Mouse (Mus musculus): Measurements from ENCODE around the gene Pcdh9.

Pcdh9 gene

GRCm38 (mm10) chr14:93890519-93891370 is at the start of gene Pcdh9:
Gene Pcdh9, minus strand, starts transcription at chr14:93890679.
- peak; percentile 90 to 98 for DNase-seq (ENCODE audit: low spot score in 2 of 2)

GRCm38 (mm10) chr14:93906928-93907327 is 16.4 kb upstream of the Pcdh9 start:
- DNase-seq (ENCODE audit: low spot score in 2 of 2) = no peak

- no peak for DNase-seq (ENCODE audit: low spot score in 2 of 2)
Observed at GRCm38 (mm10) chr14:93898533-93898932, 8.1 kb upstream of the Pcdh9 start.

- DNase-seq (ENCODE audit: low spot score in 2 of 2) = no peak
Observed at GRCm38 (mm10) chr14:93895131-93895530, 4.7 kb upstream of the Pcdh9 start.

- DNase-seq (ENCODE audit: low spot score in 2 of 2) = peak in 1 of 2 experiments; percentile 25
Observed at GRCm38 (mm10) chr14:93891371-93891746, 880 bp upstream of the Pcdh9 start.

- DNase-seq (ENCODE audit: low spot score in 2 of 2) = peak in 1 of 2 experiments; percentile 16
Observed at GRCm38 (mm10) chr14:93889839-93890518, 500 bp downstream of the Pcdh9 start.

GRCm38 (mm10) chr14:93889231-93889630 is 1.2 kb downstream of the Pcdh9 start:
- peak in 1 of 2 experiments; percentile 12 for DNase-seq (ENCODE audit: low spot score in 2 of 2)

- no peak for DNase-seq (ENCODE audit: low spot score in 2 of 2)
Observed at GRCm38 (mm10) chr14:93888346-93888745, 2.1 kb downstream of the Pcdh9 start.

GRCm38 (mm10) chr14:93887066-93887465 is 3.4 kb downstream of the Pcdh9 start:
- DNase-seq (ENCODE audit: low spot score in 2 of 2) = no peak

GRCm38 (mm10) chr14:93885551-93886084 is 4.9 kb downstream of the Pcdh9 start:
- DNase-seq (ENCODE audit: low spot score in 2 of 2) = no peak

- DNase-seq (ENCODE audit: low spot score in 2 of 2) = peak; percentile 50 to 59
Observed at GRCm38 (mm10) chr14:93884467-93884866, 6.0 kb downstream of the Pcdh9 start.

- no peak for DNase-seq (ENCODE audit: low spot score in 2 of 2)
Observed at GRCm38 (mm10) chr14:93880071-93880470, 10.4 kb downstream of the Pcdh9 start.

GRCm38 (mm10) chr14:93875968-93876367 is 14.5 kb downstream of the Pcdh9 start:
- no peak for DNase-seq (ENCODE audit: low spot score in 2 of 2)

GRCm38 (mm10) chr14:93868211-93868610 is 22.3 kb downstream of the Pcdh9 start:
- no peak for DNase-seq (ENCODE audit: low spot score in 2 of 2)

- DNase-seq (ENCODE audit: low spot score in 2 of 2) = no peak
Observed at GRCm38 (mm10) chr14:93858069-93858468, 32.4 kb downstream of the Pcdh9 start.

- no peak for DNase-seq (ENCODE audit: low spot score in 2 of 2)
Observed at GRCm38 (mm10) chr14:93846091-93846677, 44.3 kb downstream of the Pcdh9 start.

- DNase-seq (ENCODE audit: low spot score in 2 of 2) = no peak
Observed at GRCm38 (mm10) chr14:93842686-93843288, 47.7 kb downstream of the Pcdh9 start.

GRCm38 (mm10) chr14:93832511-93832910 is 58.0 kb downstream of the Pcdh9 start:
- no peak for DNase-seq (ENCODE audit: low spot score in 2 of 2)

GRCm38 (mm10) chr14:93827159-93827558 is 63.3 kb downstream of the Pcdh9 start:
- no peak for DNase-seq (ENCODE audit: low spot score in 2 of 2)

- DNase-seq (ENCODE audit: low spot score in 2 of 2) = no peak
Observed at GRCm38 (mm10) chr14:93826042-93826462, 64.4 kb downstream of the Pcdh9 start.

GRCm38 (mm10) chr14:93818845-93819244 is 71.6 kb downstream of the Pcdh9 start:
- no peak for DNase-seq (ENCODE audit: low spot score in 2 of 2)

- DNase-seq (ENCODE audit: low spot score in 2 of 2) = no peak
Observed at GRCm38 (mm10) chr14:93817591-93817990, 72.9 kb downstream of the Pcdh9 start.
